Mouse (Mus musculus) bone marrow macrophage, adult 2 months (primary cell): ENCODE measurements at regions not wholly inside any gene's neighbourhood (a gene's known extent, or its start where the extent isn't known, plus 50 kb on each side); places are given as distances from the start of the nearest gene placed in this dataset.

Source experiments
- CTCF ChIP-seq: IDR thresholded peaks from 2 replicates; pipeline ENCODE4 v1.5.1; 2012; ENCODE audit warnings: low read depth, mild to moderate bottlenecking, low read length, moderate library complexity
- POLR2A ChIP-seq: IDR thresholded peaks from 2 replicates; pipeline ENCODE4 v1.6.1; 2012; ENCODE audit warnings: mild to moderate bottlenecking, low read depth, low read length, borderline replicate concordance

DNA sequence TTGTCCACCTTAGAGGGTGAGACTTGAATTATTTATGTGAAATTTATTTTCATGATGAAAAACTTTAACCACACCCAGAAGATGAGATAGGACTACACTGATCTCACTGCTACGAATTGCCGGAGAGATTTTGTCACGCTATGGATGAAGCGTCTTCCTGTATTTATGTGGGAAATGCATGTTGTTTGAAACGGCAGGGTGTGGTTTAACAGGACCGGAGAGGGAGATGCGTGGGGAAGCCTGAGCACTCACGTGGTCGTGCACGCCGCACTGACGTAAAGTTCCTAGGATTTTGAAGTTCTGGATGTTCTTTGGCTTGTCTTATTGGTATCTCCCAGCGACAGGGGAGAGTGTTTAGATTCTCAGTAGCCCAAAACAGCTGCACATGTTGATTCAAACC lies 139.3 kb upstream of the Ubr2 start:
- TF ChIP-seq POLR2A = no peak
- TF ChIP-seq CTCF = no peak
